Mouse (Mus musculus) CH12.LX (cell line): ENCODE measurements around the gene Gm20388.

Source experiments
- CHD2 ChIP-seq: IDR thresholded peaks from 2 replicates; pipeline ENCODE4 v1.6.1; 2011; ENCODE audit warnings: low read length, improper control_type of control experiment
- CTCF ChIP-seq, 2 experiments: IDR thresholded peaks in 1 of 2; conservative IDR thresholded peaks in 1 of 2; 2 replicates each; pipeline ENCODE4 v1.5.1; 2011 to 2012; ENCODE audit warnings: low read depth in 2 of 2, low read length in 2 of 2, improper control_type of control experiment in 1 of 2, inconsistent platforms in 1 of 2, mild to moderate bottlenecking in 1 of 2, moderate library complexity in 1 of 2
- MAFK ChIP-seq: IDR thresholded peaks from 2 replicates; pipeline ENCODE4 v1.6.1; 2011; ENCODE audit warnings: low read length, improper control_type of control experiment; ENCODE audit not compliant: insufficient replicate concordance
- POLR2A ChIP-seq: IDR thresholded peaks from 2 replicates; pipeline ENCODE4 v1.6.1; 2011; ENCODE audit warnings: low read depth, mild to moderate bottlenecking, improper control_type of control experiment, low read length
- ZNF384 ChIP-seq: IDR thresholded peaks from 2 replicates; pipeline ENCODE4 v1.6.1; 2012; ENCODE audit warnings: low read depth, low read length, improper control_type of control experiment, inconsistent platforms

DNA sequence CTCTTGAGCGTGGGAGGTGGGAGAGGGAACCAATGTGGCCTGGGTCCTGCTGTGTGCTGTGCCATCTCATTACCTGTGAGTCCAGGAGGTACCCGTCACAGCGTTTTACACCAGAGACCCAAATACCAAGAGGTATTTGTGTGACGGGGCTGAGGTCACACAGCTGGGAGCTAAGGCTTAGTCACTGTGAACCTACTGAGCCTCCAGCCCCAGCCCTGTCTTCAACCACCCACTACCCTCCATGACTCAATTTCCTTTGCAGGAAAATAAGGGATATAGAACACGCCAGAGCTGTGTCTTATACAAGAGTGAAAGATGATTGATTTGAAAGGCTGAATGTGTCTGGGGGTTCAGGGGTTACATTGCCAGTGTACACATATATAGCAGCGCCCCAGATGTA lies 552.0 kb downstream of the Gm20388 start:
- no peak for TF ChIP-seq ZNF384
- TF ChIP-seq CHD2 = no peak
- no peak for TF ChIP-seq POLR2A
- TF ChIP-seq CTCF (conservative IDR thresholded peaks at IDR 0.05 in 1 of 2, IDR thresholded peaks at IDR 0.05 in 1 of 2; ENCODE audit: low read depth in 2 of 2, low read length in 2 of 2) = no peak
- TF ChIP-seq MAFK = no peak
